Mouse (Mus musculus): Measurements from ENCODE around the gene Ribc2. TPM values are rescaled to one million over a fixed set of nuclear protein-coding genes. Genes with fewer than 3 reads are reported as not detected.

The Ribc2 gene
- total and polyA plus RNA-seq, 2 experiments = not detected

DNA sequence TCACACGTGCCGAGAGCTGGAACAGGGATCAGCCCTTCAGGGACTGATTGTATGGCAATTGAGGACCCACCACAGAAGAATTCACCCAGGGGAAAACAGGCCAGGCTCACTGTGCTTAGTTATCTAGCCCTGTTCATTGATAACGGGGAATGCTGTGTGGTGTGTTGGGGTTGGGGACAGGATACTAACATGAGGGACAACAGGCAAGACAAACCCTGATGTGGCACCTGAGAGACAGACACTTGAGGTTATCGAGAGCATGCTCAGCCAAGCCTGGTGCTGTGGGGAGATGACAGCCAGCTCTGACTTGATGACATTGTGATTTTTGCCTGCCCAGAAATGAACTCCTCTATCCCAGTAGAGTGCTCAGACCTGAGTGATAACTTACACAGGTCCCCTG, 24.3 kb downstream of the Ribc2 start:
- H3K4me3 ChIP-seq (ENCODE audit: insufficient read depth, low read depth, low read length) = no peak overlapping the region
- WGBS = 76% methylated on average over 4 of the region's 4 CpGs
- H3K36me3 ChIP-seq (ENCODE audit: control insufficient read depth, insufficient read depth, low read length) = no peaks in the 10 kb centered on the region
- no peak overlapping the region for H3K9ac ChIP-seq (ENCODE audit: low read depth, low read length)
- TF ChIP-seq CTCF (IDR thresholded peaks at IDR 0.05; ENCODE audit: low read depth, low read length) (no peak), POLR2A (IDR thresholded peaks at IDR 0.05; ENCODE audit: extremely low read depth, insufficient read depth, low read length) (no peak)
- H3K27ac ChIP-seq (replicated peaks; ENCODE audit: insufficient read depth, low read depth, low read length) = no peak overlapping the region
- no peaks in the 10 kb centered on the region for H3K79me2 ChIP-seq (ENCODE audit: control insufficient read depth, insufficient read depth, low read length)
- H3K4me1 ChIP-seq (ENCODE audit: control insufficient read depth, insufficient read depth, low read length) = 0 out of 2 replicates have a peak, but pooled peaks cover 1% of the 10 kb centered on the region
- DNase-seq (ENCODE audit: extremely low read depth, low read depth, low spot score) = no peak
- H3K27me3 ChIP-seq (ENCODE audit: control insufficient read depth, insufficient read depth, low read length) = no peaks in the 10 kb centered on the region

DNA sequence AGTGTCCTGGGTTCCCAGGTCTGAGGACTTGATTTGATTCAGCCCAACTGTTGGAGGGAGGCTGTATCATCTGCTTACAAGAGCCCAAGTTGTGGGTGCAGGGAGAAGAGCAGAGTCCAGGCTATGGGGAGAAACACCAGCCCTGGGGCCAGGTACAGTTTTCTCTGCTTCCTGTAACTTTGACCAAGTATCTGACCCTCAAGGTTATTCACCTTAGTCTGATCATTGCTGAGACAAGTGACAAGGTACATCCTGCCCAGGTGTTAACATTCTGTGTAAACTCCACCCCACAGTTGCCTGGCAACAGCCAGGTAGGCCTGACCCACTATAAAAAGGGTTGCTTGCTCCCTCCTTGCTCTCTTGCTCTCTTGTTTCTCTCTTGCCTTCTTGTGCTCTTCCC, 29.5 kb downstream of the Ribc2 start:
- DNase-seq (ENCODE audit: extremely low read depth, low read depth, low spot score) = no peak
- Histone ChIP-seq H3K4me3 (ENCODE audit: insufficient read depth, low read depth, low read length) (no peak overlapping the region), H3K9ac (ENCODE audit: low read depth, low read length) (no peak overlapping the region), H3K27ac (replicated peaks; ENCODE audit: insufficient read depth, low read depth, low read length) (no peak overlapping the region), H3K79me2 (ENCODE audit: control insufficient read depth, insufficient read depth, low read length) (no peaks in the 10 kb centered on the region), H3K4me1 (ENCODE audit: control insufficient read depth, insufficient read depth, low read length) (no peaks in the 10 kb centered on the region), H3K36me3 (ENCODE audit: control insufficient read depth, insufficient read depth, low read length) (no peaks in the 10 kb centered on the region), H3K27me3 (ENCODE audit: control insufficient read depth, insufficient read depth, low read length) (no peaks in the 10 kb centered on the region)
- no peak for TF ChIP-seq POLR2A (IDR thresholded peaks at IDR 0.05; ENCODE audit: extremely low read depth, insufficient read depth, low read length)
- no peak for TF ChIP-seq CTCF (IDR thresholded peaks at IDR 0.05; ENCODE audit: low read depth, low read length)

DNA sequence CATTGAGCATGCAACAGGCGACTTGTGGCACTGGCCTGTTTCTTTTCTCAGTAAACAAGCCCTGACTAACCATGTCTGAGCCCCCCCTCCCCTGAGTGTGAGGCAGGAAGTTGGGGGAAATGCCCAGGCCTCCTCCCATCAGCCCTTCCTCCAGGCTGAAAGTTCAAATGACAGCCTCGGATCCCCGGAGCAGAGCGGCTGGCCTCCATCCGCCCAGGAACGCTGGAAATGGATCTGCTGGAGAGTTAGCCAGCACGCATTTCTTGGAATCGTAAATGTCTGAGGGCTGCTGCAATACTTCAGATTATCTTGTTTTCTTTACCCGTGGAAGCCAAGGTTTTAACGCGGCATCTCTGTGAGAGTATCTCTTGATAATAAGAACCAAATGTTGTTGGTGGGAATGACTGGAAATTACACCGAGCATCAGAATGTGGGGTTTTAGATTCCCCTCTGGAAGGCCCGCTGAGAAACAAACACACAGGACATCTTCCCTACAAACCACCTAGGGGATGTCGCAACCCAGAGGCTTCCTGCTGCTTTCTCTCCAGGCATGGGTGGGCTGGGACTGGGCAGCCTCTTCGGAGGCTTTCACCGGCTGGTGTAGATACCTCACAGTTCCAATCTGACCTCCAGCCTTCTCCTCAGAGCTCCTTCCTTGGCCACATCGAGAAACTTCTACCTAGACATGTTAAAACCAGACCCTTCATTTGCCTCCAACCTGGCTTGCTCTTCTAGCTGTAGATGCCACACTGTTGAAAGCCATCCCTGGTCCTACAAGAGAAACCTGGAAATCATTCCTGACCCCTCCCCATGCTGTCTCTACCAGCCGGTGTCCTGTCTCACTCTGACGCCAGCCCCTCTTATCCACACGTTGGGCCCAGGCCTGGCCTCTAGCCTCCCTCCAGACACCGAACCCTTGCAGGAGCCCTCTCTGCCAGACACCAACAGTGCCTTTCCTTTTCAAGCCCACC, 31.1 kb downstream of the Ribc2 start:
- TF ChIP-seq CTCF (IDR thresholded peaks at IDR 0.05; ENCODE audit: low read depth, low read length) (no peak), POLR2A (IDR thresholded peaks at IDR 0.05; ENCODE audit: extremely low read depth, insufficient read depth, low read length) (no peak)
- Histone ChIP-seq H3K27ac (replicated peaks; ENCODE audit: insufficient read depth, low read depth, low read length) (no peak overlapping the region), H3K4me3 (ENCODE audit: insufficient read depth, low read depth, low read length) (no peak overlapping the region), H3K4me1 (ENCODE audit: control insufficient read depth, insufficient read depth, low read length) (no peaks in the 10 kb centered on the region), H3K79me2 (ENCODE audit: control insufficient read depth, insufficient read depth, low read length) (no peaks in the 10 kb centered on the region), H3K9ac (ENCODE audit: low read depth, low read length) (no peak overlapping the region), H3K27me3 (ENCODE audit: control insufficient read depth, insufficient read depth, low read length) (no peaks in the 10 kb centered on the region), H3K36me3 (ENCODE audit: control insufficient read depth, insufficient read depth, low read length) (no peaks in the 10 kb centered on the region)
- no peak for DNase-seq (ENCODE audit: extremely low read depth, low read depth, low spot score)
- WGBS = 62% methylated on average over 21 of the region's 21 CpGs

DNA sequence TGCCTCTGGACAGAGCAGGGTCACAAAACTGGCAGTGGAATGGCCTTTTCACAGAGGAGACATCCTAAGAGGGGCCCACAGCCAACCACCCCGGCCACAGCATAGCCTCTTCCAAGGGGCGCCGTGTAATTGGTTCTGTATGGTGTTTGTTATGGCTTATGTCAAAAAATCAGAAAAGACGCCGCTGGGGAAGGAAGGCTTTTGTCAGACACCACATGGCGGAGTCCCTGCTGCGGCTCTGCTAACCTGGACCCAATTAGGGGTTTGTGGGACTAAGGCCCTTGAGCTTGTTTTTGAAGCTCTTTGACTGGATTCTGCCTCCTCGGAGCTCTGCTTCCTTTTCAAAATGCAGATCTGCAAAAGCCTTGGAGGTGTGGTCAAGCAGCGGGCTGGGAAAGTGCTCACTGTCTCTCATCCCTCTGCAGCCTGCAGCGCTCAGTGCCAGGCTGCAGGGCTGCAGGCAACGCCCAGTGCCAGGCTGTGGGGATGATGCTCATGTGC, 34.6 kb downstream of the Ribc2 start:
- no peak overlapping the region for H3K9ac ChIP-seq (ENCODE audit: low read depth, low read length)
- H3K27ac ChIP-seq (replicated peaks; ENCODE audit: insufficient read depth, low read depth, low read length) = no peak overlapping the region
- TF ChIP-seq CTCF (IDR thresholded peaks at IDR 0.05; ENCODE audit: low read depth, low read length) (no peak), POLR2A (IDR thresholded peaks at IDR 0.05; ENCODE audit: extremely low read depth, insufficient read depth, low read length) (no peak)
- no peaks in the 10 kb centered on the region for H3K36me3 ChIP-seq (ENCODE audit: control insufficient read depth, insufficient read depth, low read length)
- 79% methylated on average over 11 of the region's 11 CpGs for WGBS
- H3K79me2 ChIP-seq (ENCODE audit: control insufficient read depth, insufficient read depth, low read length) = no peaks in the 10 kb centered on the region
- H3K27me3 ChIP-seq (ENCODE audit: control insufficient read depth, insufficient read depth, low read length) = no peaks in the 10 kb centered on the region
- H3K4me1 ChIP-seq (ENCODE audit: control insufficient read depth, insufficient read depth, low read length) = no peaks in the 10 kb centered on the region
- DNase-seq (ENCODE audit: extremely low read depth, low read depth, low spot score) = no peak
- no peak overlapping the region for H3K4me3 ChIP-seq (ENCODE audit: insufficient read depth, low read depth, low read length)

DNA sequence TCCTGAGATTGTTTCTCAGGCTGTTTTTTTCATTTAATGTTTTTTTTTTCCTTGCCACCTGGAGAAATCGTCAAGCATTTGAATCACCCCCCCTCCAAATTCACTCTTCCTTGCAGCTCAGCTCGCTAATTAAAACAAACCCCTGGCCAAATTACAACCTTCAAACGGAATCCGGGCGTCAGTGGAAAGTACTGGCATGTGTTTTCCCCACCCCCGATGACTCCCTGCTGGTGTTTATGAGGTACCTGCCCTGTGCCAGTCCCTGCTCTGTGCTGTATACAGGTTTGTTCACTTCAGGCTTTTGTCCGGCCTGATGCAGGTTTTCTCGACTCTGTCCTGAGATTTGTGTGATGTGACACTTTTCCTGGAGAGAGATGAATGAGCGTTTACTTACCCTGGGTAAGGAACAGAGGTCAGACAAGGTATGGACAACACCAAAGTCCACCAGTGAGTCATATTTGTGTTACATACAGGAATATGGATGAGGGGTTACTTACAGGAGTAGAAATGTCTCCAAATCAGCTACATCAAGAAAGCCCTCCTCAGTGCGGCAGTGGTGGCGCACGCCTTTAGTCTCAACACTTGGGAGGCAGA, 35.3 kb downstream of the Ribc2 start:
- H3K4me1 ChIP-seq (ENCODE audit: control insufficient read depth, insufficient read depth, low read length) = no peaks in the 10 kb centered on the region
- no peaks in the 10 kb centered on the region for H3K79me2 ChIP-seq (ENCODE audit: control insufficient read depth, insufficient read depth, low read length)
- no peak overlapping the region for H3K27ac ChIP-seq (replicated peaks; ENCODE audit: insufficient read depth, low read depth, low read length)
- no peak overlapping the region for H3K9ac ChIP-seq (ENCODE audit: low read depth, low read length)
- no peaks in the 10 kb centered on the region for H3K27me3 ChIP-seq (ENCODE audit: control insufficient read depth, insufficient read depth, low read length)
- H3K36me3 ChIP-seq (ENCODE audit: control insufficient read depth, insufficient read depth, low read length) = no peaks in the 10 kb centered on the region
- no peak for DNase-seq (ENCODE audit: extremely low read depth, low read depth, low spot score)
- 71% methylated on average over 12 of the region's 12 CpGs for WGBS
- H3K4me3 ChIP-seq (ENCODE audit: insufficient read depth, low read depth, low read length) = no peak overlapping the region
- TF ChIP-seq POLR2A (IDR thresholded peaks at IDR 0.05; ENCODE audit: extremely low read depth, insufficient read depth, low read length) (no peak), CTCF (IDR thresholded peaks at IDR 0.05; ENCODE audit: low read depth, low read length) (no peak)
